Mouse (Mus musculus) midbrain, embryonic 14.5 days (tissue): Measurements from ENCODE around the gene Adgrf5. TPM values are rescaled to one million over a fixed set of nuclear protein-coding genes. Genes with fewer than 3 reads are reported as not detected.
A peak's percentile ranks its signal among the peaks of the same experiment; 100 is the strongest.

Experiments
- ATAC-seq: fragments of 200-750 bp; cut with Nextera tagmentation; 2 replicates; pipeline ENCODE4 v1.8.0; 2017; ENCODE audit warnings: moderate number of reproducible peaks, moderate library complexity; ENCODE audit not compliant: low FRiP score, low TSS enrichment
- DNase-seq: peaks from one replicate; pipeline ENCODE4 v3.0.0-alpha.2; 2015
- H3K27ac ChIP-seq: fragments of 300-500 bp; sonication (generic); replicated peaks from 2 replicates; pipeline ENCODE4 v1.5.1; 2014; ENCODE audit warnings: mild to moderate bottlenecking, low read depth, low read length, moderate library complexity
- H3K27me3 ChIP-seq: fragments of 300-500 bp; sonication (generic); 2 replicates; pipeline ENCODE4 v1.6.1; 2014; ENCODE audit warnings: low read length, control low read depth, mixed read lengths; ENCODE audit not compliant: control insufficient read depth, insufficient read depth
- H3K36me3 ChIP-seq: fragments of 300-500 bp; sonication (generic); 2 replicates; pipeline ENCODE4 v1.6.1; 2014; ENCODE audit warnings: low read length, control low read depth; ENCODE audit not compliant: control insufficient read depth, insufficient read depth
- H3K4me1 ChIP-seq: fragments of 300-500 bp; sonication (generic); 2 replicates; pipeline ENCODE4 v1.6.1; 2014; ENCODE audit warnings: mild to moderate bottlenecking, antibody characterized with exemption, low read length, control low read depth; ENCODE audit not compliant: control insufficient read depth, insufficient read depth
- H3K4me2 ChIP-seq: fragments of 300-500 bp; sonication (generic); 2 replicates; pipeline ENCODE4 v1.6.1; 2014; ENCODE audit warnings: mild to moderate bottlenecking, low read length, moderate library complexity
- H3K4me3 ChIP-seq: fragments of 300-500 bp; sonication (generic); replicated peaks from 2 replicates; pipeline ENCODE4 v1.5.1; 2014; ENCODE audit warnings: low read depth, low read length
- H3K9ac ChIP-seq: fragments of 300-500 bp; sonication (generic); replicated peaks from 2 replicates; pipeline ENCODE4 v1.6.1; 2014; ENCODE audit warnings: mild to moderate bottlenecking, low read length, moderate library complexity
- H3K9me3 ChIP-seq: fragments of 300-500 bp; sonication (generic); 2 replicates; pipeline ENCODE4 v1.6.1; 2016; ENCODE audit warnings: low read length, control low read depth, mixed read lengths; ENCODE audit not compliant: control insufficient read depth
- WGBS: fragments of 180-500 bp; shearing (Covaris S2); extraction: QIAGEN DNeasy Blood & Tissue Kit; methylation state at CpG from one replicate; pipeline ENCODE4 v1.1.7; 2014; 5-methylcytosine and 5-hydroxymethylcytosine counted together
- polyA plus RNA-seq: library from polyadenylated mRNA; unstranded; fragments of >200 nt; fragmentation: Nextera tagmentation; extraction: Ambion mirVana; gene quantifications from 2 replicates; pipeline ENCODE4 v1.2.1, GENCODE M21; 2014

Adgrf5 gene
- polyA plus RNA-seq, 1 experiment from 2014 or later, result 7.9 TPM

GRCm38 (mm10) chr17:43407548-43407947 is 47.3 kb downstream of the Adgrf5 start:
- no peak overlapping the region for H3K4me3 ChIP-seq

GRCm38 (mm10) chr17:43413182-43413581 is 52.9 kb downstream of the Adgrf5 start:
- H3K4me2 ChIP-seq, result no peak overlapping the region
- no peaks in the 10 kb centered on the region for H3K9me3 ChIP-seq
- no peaks in the 10 kb centered on the region for H3K36me3 ChIP-seq
- ATAC-seq, result no peak
- no peak overlapping the region for H3K4me3 ChIP-seq
- no peak for DNase-seq
- no peaks in the 10 kb centered on the region for H3K4me1 ChIP-seq
- 74% methylated on average over 7 of the region's 7 CpGs for WGBS
- H3K9ac ChIP-seq, result no peak overlapping the region
- H3K27me3 ChIP-seq, result no peaks in the 10 kb centered on the region
- H3K27ac ChIP-seq, result no peak overlapping the region

More at GRCm38 (mm10) chr17:43407548-43407947, 47.3 kb downstream of the Adgrf5 start:
- Histone ChIP-seq H3K4me2 (no peak overlapping the region), H3K9me3 (no peaks in the 10 kb centered on the region), H3K36me3 (no peaks in the 10 kb centered on the region), H3K4me1 (no peaks in the 10 kb centered on the region), H3K9ac (no peak overlapping the region), H3K27ac (no peak overlapping the region), H3K27me3 (no peaks in the 10 kb centered on the region)
- DNase-seq (no peak), ATAC-seq (no peak)
- WGBS, result 88% methylated on average over 7 of the region's 7 CpGs

DNA sequence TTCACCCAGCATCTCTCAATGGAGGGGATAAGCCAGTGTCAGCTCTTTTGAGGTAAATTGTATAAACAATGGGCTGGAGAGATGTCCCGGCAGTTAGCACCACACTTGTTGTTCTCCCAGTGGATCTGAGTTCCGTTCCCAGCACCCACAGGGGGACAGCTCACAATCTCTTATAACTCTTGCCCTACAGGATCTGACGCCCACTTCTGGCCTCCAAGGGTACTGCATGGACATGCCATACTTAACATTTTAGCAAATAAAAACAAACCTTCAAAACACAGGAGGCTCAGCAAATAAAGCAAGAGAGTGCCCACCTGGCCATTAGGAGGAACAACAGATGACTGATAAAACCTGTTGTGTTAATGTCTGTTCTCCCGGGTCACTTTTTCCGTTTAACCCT is 59.0 kb downstream of the Adgrf5 start:
- H3K9me3 ChIP-seq, result no peaks in the 10 kb centered on the region
- WGBS, result 87% methylated on average over 5 of the region's 5 CpGs
- ATAC-seq (no peak), DNase-seq (no peak)
- H3K27me3 ChIP-seq, result no peaks in the 10 kb centered on the region
- H3K4me3 ChIP-seq, result no peak overlapping the region
- H3K36me3 ChIP-seq, result no peaks in the 10 kb centered on the region
- H3K4me1 ChIP-seq, result no peaks in the 10 kb centered on the region
- H3K9ac ChIP-seq, result no peak overlapping the region
- no peak overlapping the region for H3K4me2 ChIP-seq
- no peak overlapping the region for H3K27ac ChIP-seq

DNA sequence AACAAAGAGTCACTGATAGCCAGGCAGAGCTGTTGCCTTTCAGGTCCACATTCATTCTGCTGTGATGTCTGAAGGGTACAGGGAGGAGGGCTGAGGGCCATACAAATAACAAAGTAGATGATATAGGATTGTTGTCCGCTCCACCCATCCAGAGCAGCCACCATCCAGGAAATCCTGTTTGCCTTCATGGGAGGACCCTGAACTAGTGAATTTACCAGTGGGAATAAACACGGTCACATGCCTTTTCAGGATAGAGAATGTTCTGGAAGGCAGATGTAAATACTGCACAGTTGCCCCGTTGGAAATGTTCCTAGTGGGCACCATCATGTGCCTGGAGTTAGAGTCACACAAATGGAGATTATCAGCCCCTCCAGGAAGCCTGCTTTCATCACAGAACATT is 60.1 kb downstream of the Adgrf5 start:
- H3K4me1 ChIP-seq, result no peaks in the 10 kb centered on the region
- no peaks in the 10 kb centered on the region for H3K9me3 ChIP-seq
- no peaks in the 10 kb centered on the region for H3K27me3 ChIP-seq
- no peaks in the 10 kb centered on the region for H3K36me3 ChIP-seq
- no peak for ATAC-seq
- H3K4me2 ChIP-seq, result no peak overlapping the region
- no peak overlapping the region for H3K27ac ChIP-seq
- no peak for DNase-seq
- WGBS, result 90% methylated on average over 3 of the region's 3 CpGs
- no peak overlapping the region for H3K4me3 ChIP-seq
- H3K9ac ChIP-seq, result no peak overlapping the region

GRCm38 (mm10) chr17:43423953-43424352 is 63.7 kb downstream of the Adgrf5 start:
- ATAC-seq (no peak), DNase-seq (no peak)
- Histone ChIP-seq H3K4me1 (no peaks in the 10 kb centered on the region), H3K9ac (no peak overlapping the region), H3K27me3 (no peaks in the 10 kb centered on the region), H3K4me2 (no peak overlapping the region), H3K9me3 (no peaks in the 10 kb centered on the region), H3K27ac (no peak overlapping the region), H3K36me3 (no peaks in the 10 kb centered on the region), H3K4me3 (no peak overlapping the region)
- WGBS, result 75% methylated on average over 5 of the region's 5 CpGs

- no peak overlapping the region for H3K4me2 ChIP-seq
- H3K36me3 ChIP-seq, result no peaks in the 10 kb centered on the region
- no peak for DNase-seq
- ATAC-seq, result no peak
- WGBS, result 85% methylated on average over 5 of the region's 5 CpGs
- no peaks in the 10 kb centered on the region for H3K27me3 ChIP-seq
- no peaks in the 10 kb centered on the region for H3K9me3 ChIP-seq
- H3K4me3 ChIP-seq, result no peak overlapping the region
- no peak overlapping the region for H3K27ac ChIP-seq
- H3K4me1 ChIP-seq, result no peaks in the 10 kb centered on the region
- H3K9ac ChIP-seq, result no peak overlapping the region
Measured at GRCm38 (mm10) chr17:43431692-43432091, 71.4 kb downstream of the Adgrf5 start.

DNA sequence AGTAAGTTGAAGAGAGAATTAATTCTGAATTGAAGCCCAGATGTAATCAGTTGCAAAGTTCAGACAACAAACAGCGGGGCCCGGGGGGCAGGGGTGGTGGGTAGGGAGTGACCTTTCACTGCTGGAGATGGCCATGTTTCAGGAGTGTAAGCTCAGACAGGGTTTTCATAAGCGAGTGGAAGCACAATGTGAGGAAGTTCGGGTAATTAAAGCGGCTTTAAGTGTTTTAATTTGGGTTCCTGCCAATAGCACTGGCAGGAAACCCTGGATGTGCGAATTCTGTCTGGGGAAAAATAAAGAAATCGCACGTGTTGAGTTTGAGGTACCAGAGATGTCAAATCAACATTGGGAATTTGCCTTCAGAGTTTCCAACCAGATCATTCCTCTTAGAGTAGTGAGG is 74.2 kb downstream of the Adgrf5 start:
- Histone ChIP-seq H3K9me3 (no peaks in the 10 kb centered on the region), H3K4me2 (no peak overlapping the region), H3K9ac (no peak overlapping the region), H3K27me3 (no peaks in the 10 kb centered on the region), H3K27ac (no peak overlapping the region), H3K4me3 (no peak overlapping the region), H3K36me3 (no peaks in the 10 kb centered on the region), H3K4me1 (no peaks in the 10 kb centered on the region)
- ATAC-seq (no peak), DNase-seq (no peak)
- 85% methylated on average over 8 of the region's 8 CpGs for WGBS

DNA sequence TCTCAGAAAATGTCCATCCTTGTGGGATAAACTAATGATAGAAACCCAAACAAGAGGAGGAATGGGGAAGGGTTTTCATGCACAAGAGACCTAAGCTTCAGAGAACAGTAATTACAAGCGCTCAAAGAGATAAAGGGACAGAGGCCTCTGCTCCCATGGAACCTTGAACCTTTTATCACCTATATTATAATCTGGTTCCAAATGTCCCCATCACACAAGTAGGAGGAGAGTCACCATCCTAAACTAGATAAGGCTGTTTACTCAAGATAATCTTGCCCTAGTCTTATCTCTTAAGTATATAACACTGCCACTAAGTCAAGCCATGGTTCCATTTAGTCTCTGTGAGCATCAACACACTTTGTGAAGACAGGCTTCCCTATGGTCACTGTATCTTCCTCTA is 91.0 kb downstream of the Adgrf5 start:
- no peaks in the 10 kb centered on the region for H3K36me3 ChIP-seq
- DNase-seq, result no peak
- no peak overlapping the region for H3K4me3 ChIP-seq
- H3K27ac ChIP-seq, result no peak overlapping the region
- WGBS, result 100% methylated on average over 1 of the region's 1 CpGs
- no peaks in the 10 kb centered on the region for H3K4me1 ChIP-seq
- ATAC-seq, result no peak
- H3K9me3 ChIP-seq, result no peaks in the 10 kb centered on the region
- no peaks in the 10 kb centered on the region for H3K27me3 ChIP-seq
- H3K4me2 ChIP-seq, result no peak overlapping the region
- no peak overlapping the region for H3K9ac ChIP-seq

- Histone ChIP-seq H3K9ac (no peak overlapping the region), H3K4me1 (no peaks in the 10 kb centered on the region), H3K4me2 (no peak overlapping the region), H3K4me3 (no peak overlapping the region), H3K9me3 (no peaks in the 10 kb centered on the region), H3K27ac (no peak overlapping the region), H3K36me3 (no peaks in the 10 kb centered on the region), H3K27me3 (no peaks in the 10 kb centered on the region)
- ATAC-seq, result no peak
- DNase-seq, result peak; percentile 88
- WGBS, result 10% methylated on average over 9 of the region's 9 CpGs
Measured at GRCm38 (mm10) chr17:43458598-43458997, 98.3 kb downstream of the Adgrf5 start.
